Mouse (Mus musculus): Measurements from ENCODE around the gene Cnot4.
"Not testable (repeated sequence)": the region's sequence is repeated elsewhere in the genome, so short reads cannot be mapped to it uniquely, and the experiment has no call there.

Cnot4 gene

GRCm38 (mm10) chr6:35133579-35134488, at the start of gene Cnot4:
Gene Cnot4 (minus strand): TSS chr6:35133724.
- peak; percentile 99 for DNase-seq

GRCm38 (mm10) chr6:35179299-35179698, 45.8 kb upstream of the Cnot4 start:
- DNase-seq: not testable (repeated sequence)

DNA sequence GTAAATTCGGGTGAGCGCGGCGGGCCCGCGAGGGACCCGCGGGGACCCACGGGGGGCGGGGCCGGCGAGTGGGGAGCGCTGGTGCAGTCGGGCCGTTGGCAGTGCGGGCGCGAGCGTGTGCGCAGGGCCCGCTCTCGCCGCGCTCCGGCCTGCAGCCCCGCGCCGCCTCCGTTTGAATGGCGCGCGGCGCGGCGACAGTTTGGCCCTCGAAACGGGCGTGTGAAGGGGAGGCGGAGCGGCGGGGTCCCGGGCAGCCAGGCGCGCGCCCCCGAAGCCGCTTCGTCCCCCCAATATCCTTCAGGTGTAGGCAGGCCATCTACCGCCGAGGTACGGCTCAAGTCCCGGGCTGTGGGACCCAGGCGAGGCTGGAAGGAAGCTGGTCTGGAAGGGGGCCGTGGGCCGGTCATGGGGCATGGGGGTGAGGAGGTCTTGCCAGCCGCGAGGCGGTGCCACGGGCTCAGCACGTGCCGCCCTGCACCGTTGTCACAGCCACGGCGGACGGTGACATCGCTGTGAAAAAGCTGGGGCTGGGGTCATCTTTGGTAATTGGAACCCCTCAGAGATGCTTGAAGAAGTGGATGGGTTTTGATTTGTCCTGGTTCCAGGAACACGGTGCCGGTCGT, 44.2 kb upstream of the Cnot4 start:
- no peak for DNase-seq

- DNase-seq: peak; percentile 78 to 79
Measured at GRCm38 (mm10) chr6:35176979-35177649, 43.6 kb upstream of the Cnot4 start, which contains the start of gene Nup205. Gene Nup205 (plus strand): TSS chr6:35177421.

DNA sequence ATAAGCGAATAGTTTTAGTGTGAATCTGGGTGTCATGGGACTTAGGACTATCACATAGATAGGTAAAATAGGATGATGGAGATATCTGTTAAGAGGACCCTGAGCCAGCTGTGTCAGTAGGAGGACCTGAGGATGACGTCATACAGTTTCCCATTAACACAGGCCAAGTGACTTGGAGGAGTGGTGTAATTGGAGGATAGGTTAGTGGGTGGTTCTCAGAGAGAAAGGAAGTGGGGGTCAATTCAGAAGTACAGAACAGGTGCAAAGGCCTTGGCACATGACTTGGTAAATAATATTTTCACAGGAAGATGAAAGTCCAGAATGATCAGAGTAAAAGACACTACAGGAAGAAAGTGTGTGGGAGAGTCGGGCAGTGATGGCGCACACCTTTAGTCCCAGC, 39.7 kb upstream of the Cnot4 start:
- DNase-seq: no peak

DNA sequence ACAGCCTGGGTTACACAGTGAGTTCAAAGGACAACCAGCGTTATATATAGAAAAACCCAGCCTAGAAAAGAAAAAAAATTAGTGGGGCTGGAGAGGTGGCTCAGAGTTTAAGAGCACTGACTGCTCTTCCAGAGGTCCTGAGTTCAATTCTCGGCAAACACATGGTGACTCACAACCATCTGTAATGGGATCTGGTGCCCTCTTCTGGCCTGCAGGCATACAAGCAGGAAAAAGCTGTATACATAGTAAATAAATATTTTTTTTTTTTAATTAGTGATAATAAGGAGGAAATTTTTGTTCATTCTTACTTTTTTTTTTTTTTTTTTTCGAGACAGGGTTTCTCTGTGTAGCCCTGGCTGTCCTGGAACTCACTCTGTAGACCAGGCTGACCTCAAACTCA, 38.5 kb upstream of the Cnot4 start:
- not testable (repeated sequence) for DNase-seq

DNA sequence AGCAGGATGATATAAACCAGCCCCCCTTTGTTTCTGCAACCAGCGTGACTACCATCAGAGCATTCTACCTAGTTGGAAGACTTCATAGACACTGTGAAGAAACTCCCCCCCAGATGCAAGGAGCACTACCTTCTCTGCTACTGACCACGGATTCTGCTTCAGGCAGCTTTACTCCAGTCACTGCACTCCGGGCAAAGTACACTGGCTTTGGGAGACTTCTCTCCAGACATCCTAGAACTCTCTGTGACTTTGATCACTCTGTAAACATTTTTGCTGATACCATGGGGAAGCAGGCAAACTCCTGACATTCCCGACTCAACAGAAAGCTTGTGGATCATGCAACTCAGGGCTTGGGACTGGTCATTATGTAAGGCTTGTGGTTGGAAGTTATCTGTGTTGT, 35.7 kb upstream of the Cnot4 start:
- peak; percentile 11 to 19 for DNase-seq

- DNase-seq: no peak
Measured at GRCm38 (mm10) chr6:35154540-35154939, 21.0 kb upstream of the Cnot4 start.

- DNase-seq: no peak
Measured at GRCm38 (mm10) chr6:35147726-35148422, 14.3 kb upstream of the Cnot4 start.

DNA sequence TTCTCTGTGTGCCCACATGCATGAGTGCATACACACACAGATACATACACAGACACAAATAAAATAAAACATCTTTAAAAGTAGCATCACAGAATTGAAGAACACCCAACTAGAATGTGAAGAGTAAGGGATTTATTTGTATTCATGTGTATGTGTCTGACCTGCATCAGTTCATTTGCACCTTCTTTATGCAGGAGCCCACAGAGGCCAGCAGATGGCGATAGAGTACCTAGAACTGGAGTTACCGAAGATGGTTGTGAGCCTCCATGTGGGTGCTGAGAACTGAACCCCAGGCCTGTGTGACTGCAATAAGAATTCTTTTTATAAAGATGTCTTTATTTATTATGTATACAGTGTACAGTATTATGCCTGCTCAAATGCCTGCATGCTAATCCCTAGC, 12.0 kb upstream of the Cnot4 start:
- no peak for DNase-seq

DNA sequence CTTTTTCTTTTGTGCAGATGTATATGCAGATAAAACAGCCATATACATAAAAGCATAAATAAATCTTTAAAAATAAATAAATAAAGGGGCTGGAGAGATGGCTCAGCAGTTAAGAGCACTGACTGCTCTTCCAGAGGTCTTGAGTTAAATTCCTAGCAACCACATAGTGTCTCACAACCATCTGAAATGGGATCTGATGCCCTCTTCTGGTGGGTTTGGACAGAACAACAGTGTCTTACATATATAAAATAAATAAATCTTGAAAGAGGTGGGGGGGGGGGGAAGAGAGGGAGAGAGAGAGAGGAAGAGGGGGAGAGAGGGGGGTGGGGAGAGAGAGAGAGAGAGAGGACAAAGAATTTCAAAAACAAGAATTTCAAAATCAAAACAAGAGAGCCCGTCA, 6.8 kb upstream of the Cnot4 start:
- no peak for DNase-seq

DNA sequence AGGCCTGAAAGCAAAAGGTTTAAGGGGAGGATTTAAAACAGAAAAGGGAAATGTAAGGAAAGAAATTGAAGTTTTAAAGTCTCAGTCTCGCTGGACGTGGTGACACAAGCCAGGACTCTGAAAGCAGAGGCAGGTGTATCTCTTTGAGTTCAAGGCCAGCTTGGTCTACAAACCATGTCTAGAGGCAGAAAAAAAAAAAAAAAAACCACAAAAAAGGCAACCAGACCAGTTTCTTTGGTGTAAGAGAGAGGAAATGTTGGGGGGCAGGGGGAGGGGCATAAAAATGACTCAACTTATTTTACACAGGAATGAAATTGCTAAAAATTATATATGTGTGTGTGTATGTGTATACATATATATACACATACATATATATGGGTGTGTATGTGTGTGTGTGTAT, 1.3 kb upstream of the Cnot4 start:
- DNase-seq: no peak

DNA sequence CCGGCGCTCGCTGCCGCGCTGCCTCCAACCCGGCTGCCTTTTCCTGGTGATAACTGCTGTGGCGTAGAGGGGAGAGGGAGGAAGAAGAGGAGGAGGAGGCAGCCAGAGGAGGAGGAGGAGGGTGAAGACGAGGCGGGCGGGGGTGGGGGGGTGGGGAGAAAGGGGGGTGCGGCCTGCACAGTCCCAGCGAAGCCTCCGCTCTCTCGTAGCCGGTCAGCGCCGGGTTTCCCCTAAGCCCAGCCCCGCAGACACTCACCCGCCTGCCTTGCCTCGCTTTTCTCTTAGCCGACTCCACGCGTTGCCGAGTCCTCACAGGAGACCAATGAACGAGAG, 312 bp downstream of the Cnot4 start:
- DNase-seq: no peak

DNA sequence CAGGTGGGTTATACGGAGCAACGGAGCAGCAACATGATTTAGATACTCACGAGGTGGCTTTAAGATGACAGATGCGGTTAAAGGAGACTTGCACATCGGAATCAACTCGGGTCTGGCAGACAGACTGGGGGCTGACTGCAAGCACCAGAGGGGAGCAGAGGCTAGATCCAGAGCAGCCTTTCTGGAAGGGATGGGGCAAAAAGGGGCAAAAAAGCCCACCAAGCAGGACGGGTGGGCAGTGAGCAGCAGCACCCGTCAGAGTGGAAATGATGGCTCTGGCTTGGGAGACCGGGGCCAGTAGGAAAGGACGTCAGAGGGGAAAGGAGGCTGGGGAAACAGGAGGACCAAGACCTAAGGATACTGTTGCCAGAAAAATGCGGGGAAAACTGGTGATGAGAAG, 718 bp downstream of the Cnot4 start:
- DNase-seq: peak in 1 of 2 experiments; percentile 2

- no peak for DNase-seq
Measured at GRCm38 (mm10) chr6:35122488-35122887, 11.0 kb downstream of the Cnot4 start.

- no peak for DNase-seq
Measured at GRCm38 (mm10) chr6:35121925-35122324, 11.6 kb downstream of the Cnot4 start.

DNA sequence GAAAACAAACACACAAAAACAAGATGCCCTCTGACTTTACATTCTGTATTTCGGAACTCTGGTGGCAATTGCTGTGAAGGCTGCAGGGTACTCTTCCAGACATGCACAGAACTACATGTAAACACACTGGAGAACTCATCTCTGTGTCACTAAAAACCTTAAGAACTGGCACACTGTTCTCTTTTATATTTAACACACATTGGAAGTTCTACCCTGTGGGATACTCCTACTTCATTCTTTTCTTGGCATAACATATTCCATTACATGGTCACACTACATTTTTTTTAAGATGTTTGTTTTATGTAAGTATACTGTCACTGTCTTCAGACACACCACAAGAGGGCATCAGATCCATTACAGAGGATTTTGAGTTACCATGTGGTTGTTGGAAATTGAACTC, 31.1 kb downstream of the Cnot4 start:
- DNase-seq: no peak

DNA sequence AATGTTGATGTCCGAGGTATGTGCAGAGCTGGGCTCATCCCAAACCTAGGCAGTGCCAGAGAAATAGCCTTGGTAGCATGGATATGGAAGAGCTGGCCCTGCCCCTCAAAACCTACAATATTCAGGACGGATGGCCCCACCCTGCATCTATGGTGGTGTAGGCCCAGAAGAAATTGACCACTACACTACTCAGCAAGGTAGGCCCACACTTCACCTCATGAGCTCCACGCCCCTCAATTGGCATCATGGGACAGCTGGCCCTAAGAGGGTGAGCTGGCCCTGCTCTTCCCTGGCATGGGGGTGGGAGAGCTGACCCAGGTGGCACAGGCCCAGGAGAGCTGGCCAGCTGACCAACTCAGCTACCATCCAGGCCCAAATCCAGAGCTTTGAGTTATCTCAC, 48.6 kb downstream of the Cnot4 start:
- no peak for DNase-seq

DNA sequence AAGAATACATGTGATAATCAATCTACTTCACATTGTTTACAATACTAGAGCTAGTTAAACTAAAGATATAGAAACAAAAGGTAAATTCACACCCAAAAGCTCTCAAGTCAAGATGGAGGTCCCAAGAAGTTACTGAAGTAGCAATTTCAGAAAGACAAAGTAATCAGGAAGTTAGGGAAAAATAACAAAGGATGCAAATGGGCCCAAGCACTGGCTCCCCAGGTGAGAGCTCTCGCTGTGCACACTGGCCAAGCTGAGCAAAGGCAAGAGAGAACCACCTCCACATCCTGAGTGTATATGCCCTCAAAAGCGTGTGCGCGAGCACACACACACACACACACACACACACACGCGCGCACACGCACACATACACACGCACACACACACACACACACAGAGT, 58.4 kb downstream of the Cnot4 start:
- DNase-seq: no peak

GRCm38 (mm10) chr6:35071261-35071660, 62.3 kb downstream of the Cnot4 start:
- no peak for DNase-seq

GRCm38 (mm10) chr6:35062446-35062845, 71.1 kb downstream of the Cnot4 start:
- no peak for DNase-seq

GRCm38 (mm10) chr6:35043127-35043526, 90.4 kb downstream of the Cnot4 start:
- no peak for DNase-seq

DNA sequence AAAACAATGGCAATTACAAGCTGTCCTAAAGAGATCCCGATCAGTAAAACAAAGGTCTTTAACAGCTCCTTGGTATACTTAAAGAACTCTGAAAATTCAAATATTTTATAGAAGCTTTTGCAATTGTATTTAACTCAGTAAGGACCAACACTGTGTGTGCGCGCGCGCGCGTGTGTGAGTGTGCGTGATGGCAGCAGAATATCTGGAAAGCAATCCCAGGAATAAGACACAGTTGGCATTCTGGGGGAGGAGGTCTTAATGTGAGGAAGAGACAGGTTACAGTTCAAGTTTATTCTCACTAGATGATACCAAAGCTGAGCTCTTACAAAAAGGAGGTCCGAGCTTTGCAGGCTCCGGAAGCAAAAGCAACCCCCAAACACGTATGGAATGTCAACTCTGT, 100.2 kb downstream of the Cnot4 start:
- no peak for DNase-seq

Measured in kidney, adult 8-10 months (tissue).